Mouse (Mus musculus) heart, embryonic 11.5 days (tissue): ENCODE measurements at regions not wholly inside any gene's neighbourhood (a gene's known extent, or its start where the extent isn't known, plus 50 kb on each side); places are given as distances from the start of the nearest gene placed in this dataset.

ENCODE experiments used
- ATAC-seq: fragments of 200-750 bp; cut with Nextera tagmentation; replicated peaks from 2 replicates; pipeline ENCODE4 v1.8.0; 2017; ENCODE audit warnings: moderate library complexity; ENCODE audit not compliant: insufficient number of reproducible peaks, low FRiP score, low TSS enrichment
- H3K27ac ChIP-seq: fragments of 300-500 bp; sonication (generic); 2 replicates; pipeline ENCODE4 v1.5.1; 2014; ENCODE audit warnings: mild to moderate bottlenecking, low read depth, low read length
- H3K27me3 ChIP-seq: fragments of 300-500 bp; sonication (generic); 2 replicates; pipeline ENCODE4 v1.6.1; 2014; ENCODE audit warnings: mild to moderate bottlenecking, low read length, mixed read lengths; ENCODE audit not compliant: control insufficient read depth, insufficient read depth
- H3K36me3 ChIP-seq: fragments of 300-500 bp; sonication (generic); 2 replicates; pipeline ENCODE4 v1.6.1; 2014; ENCODE audit warnings: mild to moderate bottlenecking, low read length, moderate library complexity, mixed read lengths; ENCODE audit not compliant: control insufficient read depth, insufficient read depth
- H3K4me1 ChIP-seq: fragments of 300-500 bp; sonication (generic); 2 replicates; pipeline ENCODE4 v1.6.1; 2014; ENCODE audit warnings: low read length; ENCODE audit not compliant: control insufficient read depth, insufficient read depth
- H3K4me2 ChIP-seq: fragments of 300-500 bp; sonication (generic); 2 replicates; pipeline ENCODE4 v1.6.1; 2014; ENCODE audit warnings: mild to moderate bottlenecking, moderate library complexity
- H3K4me3 ChIP-seq: fragments of 300-500 bp; sonication (generic); 2 replicates; pipeline ENCODE4 v1.5.1; 2014; ENCODE audit warnings: low read depth, low read length
- H3K9ac ChIP-seq: fragments of 300-500 bp; sonication (generic); 2 replicates; pipeline ENCODE4 v1.6.1; 2014; ENCODE audit warnings: mild to moderate bottlenecking, low read depth, low read length, moderate library complexity
- H3K9me3 ChIP-seq: fragments of 300-500 bp; sonication (generic); replicated peaks from 2 replicates; pipeline ENCODE4 v1.6.1; 2016; ENCODE audit warnings: low read length; ENCODE audit not compliant: control insufficient read depth
- WGBS: fragments of 180-500 bp; shearing (Covaris S2); extraction: QIAGEN DNeasy Blood & Tissue Kit; methylation state at CpG from one replicate; pipeline ENCODE4 v1.1.7; 2014; ENCODE audit not compliant: insufficient replicate concordance; 5-methylcytosine and 5-hydroxymethylcytosine counted together

DNA sequence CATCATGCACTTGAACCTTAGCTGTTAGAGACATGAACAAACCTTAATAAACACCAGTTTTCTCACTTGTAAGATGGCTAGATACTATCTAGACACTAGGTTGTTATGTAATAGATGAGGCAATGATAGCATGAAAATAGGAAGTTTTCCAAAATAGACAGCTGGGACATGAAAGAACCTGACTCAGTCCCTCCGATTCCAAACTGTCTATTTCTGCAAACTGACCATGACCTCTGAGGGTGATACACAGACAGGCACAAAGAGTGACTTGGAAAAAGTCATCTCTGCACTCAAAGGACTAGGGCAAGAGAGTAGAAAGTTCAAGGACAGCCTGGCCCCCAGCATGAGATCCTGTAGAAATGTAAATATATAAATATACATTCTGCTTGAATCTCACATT, 115.9 kb downstream of the Kctd12 start:
- no peak overlapping the region for H3K9ac ChIP-seq
- 65% methylated on average over 1 of the region's 1 CpGs for WGBS
- no peak for ATAC-seq
- H3K4me1 ChIP-seq: no peaks in the 10 kb centered on the region
- H3K4me3 ChIP-seq: no peak overlapping the region
- no peaks in the 10 kb centered on the region for H3K36me3 ChIP-seq
- no peaks in the 10 kb centered on the region for H3K9me3 ChIP-seq
- H3K4me2 ChIP-seq: no peak overlapping the region
- H3K27ac ChIP-seq: no peak overlapping the region
- H3K27me3 ChIP-seq: no peaks in the 10 kb centered on the region

DNA sequence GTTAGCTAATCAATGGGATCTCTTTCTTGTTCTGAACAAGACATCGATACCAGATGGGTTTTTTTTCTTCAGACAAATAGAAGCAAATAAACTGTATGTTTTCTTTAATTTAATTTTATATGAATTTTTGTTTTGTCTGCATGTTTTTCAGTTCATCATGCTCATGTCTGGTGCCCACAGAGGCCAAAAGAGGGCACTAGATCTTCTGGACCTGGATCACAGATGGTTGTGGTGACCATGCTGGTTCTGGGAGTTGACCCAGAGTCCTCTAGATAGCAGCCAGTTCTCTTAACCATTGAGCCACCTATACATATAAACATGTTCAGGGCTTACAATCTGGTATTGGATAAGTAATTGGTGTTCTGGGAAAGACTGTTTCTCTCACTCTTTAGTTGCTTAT, 120.7 kb downstream of the Kctd12 start:
- Histone ChIP-seq H3K4me2 (no peak overlapping the region), H3K27ac (no peak overlapping the region), H3K4me1 (no peaks in the 10 kb centered on the region), H3K9ac (no peak overlapping the region), H3K4me3 (no peak overlapping the region), H3K36me3 (no peaks in the 10 kb centered on the region), H3K9me3 (no peaks in the 10 kb centered on the region), H3K27me3 (no peaks in the 10 kb centered on the region)
- 74% methylated on average over 1 of the region's 1 CpGs for WGBS
- ATAC-seq: no peak

DNA sequence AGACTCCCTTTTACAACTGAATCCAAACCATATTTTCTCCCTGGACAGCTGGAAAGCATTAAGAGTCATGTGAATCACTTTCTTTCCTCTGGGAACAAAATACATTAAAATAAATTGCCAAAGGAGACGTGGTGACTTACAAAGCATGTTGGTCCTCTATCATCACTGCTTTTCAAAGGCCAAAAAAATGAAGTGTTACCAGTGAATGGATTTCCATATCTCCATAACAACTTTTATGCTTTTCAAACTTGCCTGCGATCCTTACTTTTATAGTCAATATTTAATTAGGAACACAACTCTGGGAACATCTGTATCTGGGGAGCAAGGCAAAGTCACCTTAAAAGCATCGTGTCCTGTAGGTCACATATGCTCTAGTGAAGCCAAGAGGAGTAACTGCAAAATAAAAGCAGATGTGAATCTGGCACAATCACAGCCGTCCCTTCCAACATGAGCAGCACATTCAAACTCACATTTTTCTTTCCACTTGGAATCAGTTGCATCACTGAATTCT, 123.0 kb downstream of the Kctd12 start:
- 72% methylated on average over 4 of the region's 4 CpGs for WGBS
- no peak for ATAC-seq
- no peak overlapping the region for H3K27ac ChIP-seq

GRCm38 (mm10) chr14:102855264-102855840, 127.1 kb downstream of the Kctd12 start:
- no peaks in the 10 kb centered on the region for H3K4me1 ChIP-seq
- no peaks in the 10 kb centered on the region for H3K27me3 ChIP-seq
- H3K27ac ChIP-seq: no peak overlapping the region
- no peak overlapping the region for H3K9ac ChIP-seq
- 83% methylated on average over 7 of the region's 7 CpGs for WGBS
- no peak for ATAC-seq
- H3K9me3 ChIP-seq: no peaks in the 10 kb centered on the region
- H3K4me2 ChIP-seq: no peak overlapping the region
- no peak overlapping the region for H3K4me3 ChIP-seq
- H3K36me3 ChIP-seq: no peaks in the 10 kb centered on the region

More for the DNA sequence above, 123.0 kb downstream of the Kctd12 start:
- no peak overlapping the region for H3K4me2 ChIP-seq
- no peaks in the 10 kb centered on the region for H3K9me3 ChIP-seq
- H3K9ac ChIP-seq: no peak overlapping the region
- H3K27me3 ChIP-seq: no peaks in the 10 kb centered on the region
- H3K36me3 ChIP-seq: no peaks in the 10 kb centered on the region
- no peaks in the 10 kb centered on the region for H3K4me1 ChIP-seq
- no peak overlapping the region for H3K4me3 ChIP-seq

DNA sequence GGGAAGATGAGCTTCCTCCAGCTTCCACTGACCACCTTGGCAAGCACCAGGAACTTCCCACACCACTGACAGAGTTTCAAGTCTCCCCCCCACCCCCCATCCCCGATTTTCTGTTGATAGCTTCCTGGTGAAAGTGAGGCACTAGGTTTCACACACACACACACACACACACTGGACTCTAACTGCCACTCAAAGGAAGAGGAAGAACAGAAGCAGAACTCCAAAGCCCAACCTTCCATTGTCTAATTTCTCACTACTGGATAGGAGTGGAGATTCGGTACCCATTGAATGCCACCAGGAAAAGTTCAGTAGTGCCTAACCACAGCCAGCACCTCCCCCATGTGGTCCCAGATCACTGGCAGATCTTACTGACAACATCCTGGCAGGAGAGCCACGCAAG, 138.7 kb downstream of the Kctd12 start:
- Histone ChIP-seq H3K36me3 (no peaks in the 10 kb centered on the region), H3K9me3 (no peaks in the 10 kb centered on the region), H3K4me1 (no peaks in the 10 kb centered on the region), H3K4me3 (no peak overlapping the region), H3K27ac (no peak overlapping the region), H3K9ac (no peak overlapping the region), H3K27me3 (no peaks in the 10 kb centered on the region), H3K4me2 (no peak overlapping the region)
- no peak for ATAC-seq
- WGBS: 70% methylated on average over 3 of the region's 3 CpGs

- H3K4me2 ChIP-seq: no peak overlapping the region
- no peak overlapping the region for H3K9ac ChIP-seq
- no peak overlapping the region for H3K4me3 ChIP-seq
- no peak overlapping the region for H3K27ac ChIP-seq
- no peaks in the 10 kb centered on the region for H3K4me1 ChIP-seq
- H3K9me3 ChIP-seq: no peaks in the 10 kb centered on the region
- ATAC-seq: no peak
- 60% methylated on average over 1 of the region's 1 CpGs for WGBS
- no peaks in the 10 kb centered on the region for H3K36me3 ChIP-seq
- no peaks in the 10 kb centered on the region for H3K27me3 ChIP-seq
These were observed 144.8 kb downstream of the Kctd12 start for GRCm38 (mm10) chr14:102837602-102838001.

GRCm38 (mm10) chr14:102835118-102835769, 147.2 kb downstream of the Kctd12 start:
- H3K27ac ChIP-seq: no peak overlapping the region
- H3K4me3 ChIP-seq: no peak overlapping the region
- no peaks in the 10 kb centered on the region for H3K9me3 ChIP-seq
- no peak overlapping the region for H3K9ac ChIP-seq
- ATAC-seq: no peak
- no peaks in the 10 kb centered on the region for H3K36me3 ChIP-seq
- no peaks in the 10 kb centered on the region for H3K4me1 ChIP-seq
- WGBS: 76% methylated on average over 11 of the region's 11 CpGs
- no peaks in the 10 kb centered on the region for H3K27me3 ChIP-seq
- no peak overlapping the region for H3K4me2 ChIP-seq

DNA sequence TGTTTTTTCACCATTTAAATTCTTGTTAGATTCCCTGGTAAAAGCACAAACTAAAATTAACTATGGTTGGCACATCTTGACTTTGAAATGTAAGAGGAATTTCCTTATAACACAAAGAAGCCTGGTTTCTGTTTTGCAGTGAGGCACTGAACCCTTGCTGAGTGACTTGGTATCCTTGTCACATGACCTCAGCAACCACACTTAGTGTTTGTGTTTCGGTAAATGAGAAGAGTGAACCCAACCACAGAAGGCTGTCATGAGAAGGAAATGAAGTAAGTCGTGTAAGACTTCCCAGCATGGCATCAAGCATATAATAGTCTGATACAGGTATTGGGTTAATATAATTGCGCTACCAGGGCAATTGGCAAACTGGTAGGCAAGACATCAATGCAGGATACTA, 154.0 kb downstream of the Kctd12 start:
- H3K27ac ChIP-seq: no peak overlapping the region
- no peaks in the 10 kb centered on the region for H3K9me3 ChIP-seq
- H3K4me2 ChIP-seq: no peak overlapping the region
- H3K4me3 ChIP-seq: no peak overlapping the region
- 82% methylated on average over 3 of the region's 3 CpGs for WGBS
- H3K9ac ChIP-seq: no peak overlapping the region
- H3K27me3 ChIP-seq: no peaks in the 10 kb centered on the region
- H3K4me1 ChIP-seq: peaks cover 4% of the 10 kb centered on the region; the same call in 1 of the 2 replicates
- no peak for ATAC-seq
- no peaks in the 10 kb centered on the region for H3K36me3 ChIP-seq
